In genomic region chr1:155281003-155281793, GRCm38 (mm10) we compare ENCODE assay signal across 8 mouse cellular contexts. TPM values are rescaled to one million over a fixed set of nuclear protein-coding genes. Genes with fewer than 3 reads are reported as not detected.
DNase-seq lines count a peak whose midpoint lies in the region; ATAC-seq and TF ChIP-seq lines count a peak whose summit lies in the region.

No protein-coding gene starts in this region.

- peak; percentile 94 for TF ChIP-seq CTCF in layer of hippocampus, adult 2 months (conservative IDR thresholded peaks at IDR 0.05)

- H3K27ac ChIP-seq in forebrain, embryonic 16.5 days (ENCODE audit: low read length) = no peak overlapping the region
- peak overlapping the region; percentile 71 for H3K27ac ChIP-seq in layer of hippocampus, adult 2 months

- peaks cover 10% of the 10 kb centered on the region for H3K36me3 ChIP-seq in forebrain, embryonic 16.5 days (ENCODE audit: control insufficient read depth, insufficient read depth)

- no peaks in the 10 kb centered on the region for H3K27me3 ChIP-seq in forebrain, embryonic 16.5 days (replicated peaks; ENCODE audit: control insufficient read depth, insufficient read depth, low read length)

- no peak overlapping the region for H3K4me2 ChIP-seq in forebrain, embryonic 16.5 days (ENCODE audit: low read length)

- peak; percentile 90 for ATAC-seq in forebrain, embryonic 16.5 days
- peak; percentile 73 to 85 for ATAC-seq in hematopoietic stem cell, adult 5-6 weeks (replicated peaks in 1 of 2; ENCODE audit: insufficient read depth in 1 of 2, low FRiP score in 2 of 2, low TSS enrichment in 1 of 2, low read depth in 1 of 2, poor library complexity in 2 of 2, severe bottlenecking in 2 of 2)

- 53% methylated on average over 18 of the region's 18 CpGs for WGBS in forebrain, embryonic 16.5 days

- H3K9ac ChIP-seq in forebrain, embryonic 16.5 days (replicated peaks; ENCODE audit: low read depth, low read length) = no peak overlapping the region

- H3K9me3 ChIP-seq in forebrain, embryonic 16.5 days (ENCODE audit: control insufficient read depth, low read length) = no peaks in the 10 kb centered on the region

- DNase-seq in NIH3T3 (ENCODE audit: low read depth) = peak; percentile 92
- DNase-seq in cerebellum, adult 18-20 months = peak; percentile 75 to 79
- peak; percentile 76 to 83 for DNase-seq in layer of hippocampus, adult 2 months (ENCODE audit: low spot score in 2 of 2)
- peak; percentile 57 to 64 for DNase-seq in lung, adult 18-20 months
- DNase-seq in ovary, adult 18-20 months (ENCODE audit: low spot score) = peak; percentile 52
- peak; percentile 47 to 77 for DNase-seq in thymus, postnatal 10 days (ENCODE audit: low spot score in 2 of 2)

- H3K4me3 ChIP-seq in forebrain, embryonic 16.5 days (replicated peaks; ENCODE audit: low read length) = no peak overlapping the region
- no peak overlapping the region for H3K4me3 ChIP-seq in layer of hippocampus, adult 2 months

- no peaks in the 10 kb centered on the region for H3K4me1 ChIP-seq in forebrain, embryonic 16.5 days (replicated peaks; ENCODE audit: control insufficient read depth, insufficient read depth, low read length)

RNA-seq across cellular contexts. Expression of gene BC034090, which starts 37.0 kb away (rescaled TPM):
- polyA plus RNA-seq in forebrain, embryonic 16.5 days (2015; fragmentation: Nextera tagmentation; extraction: Ambion mirVana) = 2.8 and 3.3 TPM in 2 replicates
- 2.6 and 6.6 TPM in 2 replicates for total RNA-seq in hematopoietic stem cell, adult 5-6 weeks (2017)
- 1 to 10 TPM; 7.9 to 8.2 TPM for total RNA-seq in layer of hippocampus, adult 2 months (2021)
